Mouse (Mus musculus): ENCODE data around the gene Phf10. TPM values are rescaled to one million over a fixed set of nuclear protein-coding genes. Genes with fewer than 3 reads are reported as not detected.
"Not testable (repeated sequence)": the region's sequence is repeated elsewhere in the genome, so short reads cannot be mapped to it uniquely, and the experiment has no call there.

Gene Phf10
- total RNA-seq (2022), result 10 to 100 TPM; 48.0 to 54.9 (median 50.7) TPM

- DNase-seq (ENCODE audit: low spot score in 2 of 2), result peak in 1 of 2 experiments; percentile 8
Observed at GRCm38 (mm10) chr17:14960951-14961556, at the start of gene Phf10. Gene Phf10 (minus strand): TSS chr17:14961273.

DNA sequence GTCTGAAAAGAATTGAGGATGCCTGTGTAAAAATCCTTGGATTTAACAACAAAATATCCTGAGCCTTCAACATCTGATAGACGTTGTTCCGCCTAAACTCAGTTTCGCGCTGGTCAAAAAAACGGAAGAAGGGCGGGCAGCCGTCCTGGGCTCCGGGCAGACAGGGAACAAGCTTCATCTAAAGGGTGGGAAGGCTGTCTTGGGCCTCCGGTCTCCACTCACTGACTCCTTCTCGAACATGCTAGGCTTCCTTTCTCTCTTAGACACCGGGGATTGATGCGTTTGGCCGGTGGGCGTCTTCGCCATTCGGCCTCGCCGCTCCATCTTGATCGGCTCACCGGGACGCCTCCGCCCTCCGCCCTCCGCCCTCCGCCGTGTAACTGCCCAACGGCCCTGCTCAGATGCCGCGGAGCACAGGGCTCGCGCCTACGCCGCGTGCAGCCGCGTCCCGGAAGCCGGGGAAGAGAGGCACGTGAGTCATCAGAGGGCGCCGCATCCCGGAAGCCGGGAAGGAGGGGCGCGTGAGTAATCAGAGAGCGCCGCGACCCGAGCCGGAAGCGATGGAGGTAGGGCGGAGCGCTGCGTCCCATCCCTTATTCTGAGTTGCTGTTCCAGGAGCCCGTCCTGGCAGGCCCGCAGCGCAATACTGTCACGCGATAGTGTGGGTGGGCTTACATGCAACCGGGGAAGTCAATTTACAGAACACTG lies 48.8 kb upstream of the Phf10 start, which contains the start of gene Gm3435:
Gene Gm3435, plus strand, starts transcription at position 471 of the 708 bp plus-strand sequence.
- not testable (repeated sequence) for DNase-seq (ENCODE audit: low spot score in 2 of 2)

DNA sequence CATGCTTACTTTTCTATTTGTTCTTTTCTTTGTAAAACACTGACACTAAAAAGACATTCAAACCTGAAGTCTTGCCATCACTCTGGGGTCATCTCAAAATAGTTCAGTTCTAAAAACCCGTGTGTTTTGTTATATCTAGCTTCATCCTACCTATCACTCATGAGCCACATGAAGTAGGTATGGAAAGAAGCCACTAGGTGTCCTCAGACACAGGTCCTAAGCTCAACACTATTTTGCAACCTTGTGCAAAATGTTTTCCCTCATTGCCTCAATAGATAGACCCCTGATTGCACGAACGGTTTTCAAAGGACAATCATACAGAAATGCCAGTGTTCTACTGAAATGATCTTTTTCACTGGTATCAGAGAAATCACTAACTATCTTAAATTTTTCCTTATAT lies 48.0 kb upstream of the Phf10 start:
- DNase-seq (ENCODE audit: low spot score in 2 of 2), result not testable (repeated sequence)

DNA sequence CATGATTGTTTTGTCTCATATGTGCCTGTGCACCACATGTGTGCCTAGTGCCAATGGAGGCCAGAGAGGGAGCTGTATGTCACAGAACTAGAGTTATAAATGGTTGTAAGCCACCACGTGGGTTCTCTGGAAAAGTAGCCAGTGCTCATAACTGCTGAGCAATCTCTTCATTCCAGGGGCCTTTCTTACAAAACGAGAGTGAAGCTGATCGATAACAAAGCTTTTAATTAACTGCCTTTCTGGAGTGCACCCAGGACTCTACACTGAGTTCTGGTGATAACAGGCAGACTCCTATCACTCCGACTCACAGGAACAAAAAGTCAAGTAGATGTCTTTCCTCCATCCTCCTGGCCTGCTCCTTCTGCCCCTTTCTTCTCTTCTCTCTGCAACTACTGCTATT lies 39.0 kb upstream of the Phf10 start:
- not testable (repeated sequence) for DNase-seq (ENCODE audit: low spot score in 2 of 2)

GRCm38 (mm10) chr17:14994140-14994539 lies 33.1 kb upstream of the Phf10 start:
- DNase-seq (ENCODE audit: low spot score in 2 of 2), result not testable (repeated sequence)

GRCm38 (mm10) chr17:14993139-14993832 lies 32.2 kb upstream of the Phf10 start:
- DNase-seq (ENCODE audit: low spot score in 2 of 2), result not testable (repeated sequence)

GRCm38 (mm10) chr17:14992522-14993138 lies 31.6 kb upstream of the Phf10 start:
- not testable (repeated sequence) for DNase-seq (ENCODE audit: low spot score in 2 of 2)

DNA sequence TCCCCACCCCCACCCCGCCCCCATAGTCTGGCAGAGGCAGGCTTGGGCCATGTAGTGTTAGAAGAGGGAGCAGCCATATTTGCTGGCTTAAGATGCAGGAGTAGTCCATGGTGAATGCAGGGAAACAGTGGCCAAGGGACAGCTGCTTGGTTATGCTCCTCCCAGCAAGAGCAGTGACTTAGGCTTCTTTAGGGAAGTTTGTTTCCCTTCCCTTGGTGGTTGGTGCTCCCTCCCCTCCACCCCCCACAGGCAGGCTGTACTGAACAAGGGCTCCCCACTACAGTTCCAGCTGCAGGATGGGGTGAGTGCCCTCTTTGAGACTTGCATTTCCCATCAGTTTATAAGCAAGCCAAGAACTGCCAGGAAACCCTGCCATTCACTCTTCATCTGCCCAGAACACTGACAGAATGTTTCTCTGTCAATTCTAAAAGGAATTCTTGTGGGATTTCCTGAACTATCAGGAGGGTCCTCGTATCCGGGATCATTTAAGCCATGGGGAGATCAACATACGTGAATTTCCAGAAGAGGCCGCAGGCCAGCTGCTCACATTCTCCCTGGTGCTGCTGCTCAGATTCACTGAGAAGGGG lies 29.1 kb upstream of the Phf10 start:
- not testable (repeated sequence) for DNase-seq (ENCODE audit: low spot score in 2 of 2)

DNA sequence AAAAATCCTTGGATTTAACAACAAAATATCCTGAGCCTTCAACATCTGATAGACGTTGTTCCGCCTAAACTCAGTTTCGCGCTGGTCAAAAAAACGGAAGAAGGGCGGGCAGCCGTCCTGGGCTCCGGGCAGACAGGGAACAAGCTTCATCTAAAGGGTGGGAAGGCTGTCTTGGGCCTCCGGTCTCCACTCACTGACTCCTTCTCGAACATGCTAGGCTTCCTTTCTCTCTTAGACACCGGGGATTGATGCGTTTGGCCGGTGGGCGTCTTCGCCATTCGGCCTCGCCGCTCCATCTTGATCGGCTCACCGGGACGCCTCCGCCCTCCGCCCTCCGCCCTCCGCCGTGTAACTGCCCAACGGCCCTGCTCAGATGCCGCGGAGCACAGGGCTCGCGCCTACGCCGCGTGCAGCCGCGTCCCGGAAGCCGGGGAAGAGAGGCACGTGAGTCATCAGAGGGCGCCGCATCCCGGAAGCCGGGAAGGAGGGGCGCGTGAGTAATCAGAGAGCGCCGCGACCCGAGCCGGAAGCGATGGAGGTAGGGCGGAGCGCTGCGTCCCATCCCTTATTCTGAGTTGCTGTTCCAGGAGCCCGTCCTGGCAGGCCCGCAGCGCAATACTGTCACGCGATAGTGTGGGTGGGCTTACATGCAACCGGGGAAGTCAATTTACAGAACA lies 17.4 kb upstream of the Phf10 start, which contains the start of the genes 9030025P20Rik and Gm3417:
Gene 9030025P20Rik, plus strand, starts transcription at position 107 of the 677 bp plus-strand sequence.
Gene Gm3417, minus strand, starts transcription at position 429 of the 677 bp plus-strand sequence.
- DNase-seq (ENCODE audit: low spot score in 2 of 2), result not testable (repeated sequence)

DNA sequence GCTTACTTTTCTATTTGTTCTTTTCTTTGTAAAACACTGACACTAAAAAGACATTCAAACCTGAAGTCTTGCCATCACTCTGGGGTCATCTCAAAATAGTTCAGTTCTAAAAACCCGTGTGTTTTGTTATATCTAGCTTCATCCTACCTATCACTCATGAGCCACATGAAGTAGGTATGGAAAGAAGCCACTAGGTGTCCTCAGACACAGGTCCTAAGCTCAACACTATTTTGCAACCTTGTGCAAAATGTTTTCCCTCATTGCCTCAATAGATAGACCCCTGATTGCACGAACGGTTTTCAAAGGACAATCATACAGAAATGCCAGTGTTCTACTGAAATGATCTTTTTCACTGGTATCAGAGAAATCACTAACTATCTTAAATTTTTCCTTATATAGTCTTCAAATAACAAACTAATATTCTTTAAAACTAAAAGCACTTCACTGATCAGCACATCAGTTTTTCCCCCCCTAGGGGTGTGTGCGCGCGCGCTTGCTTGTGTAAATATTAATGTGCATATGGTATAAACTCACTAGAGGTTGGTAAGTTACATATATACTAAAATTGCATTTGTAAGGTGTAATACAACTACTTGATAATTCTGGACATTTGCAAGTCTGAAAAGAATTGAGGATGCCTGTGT lies 16.8 kb upstream of the Phf10 start:
- not testable (repeated sequence) for DNase-seq (ENCODE audit: low spot score in 2 of 2)

DNA sequence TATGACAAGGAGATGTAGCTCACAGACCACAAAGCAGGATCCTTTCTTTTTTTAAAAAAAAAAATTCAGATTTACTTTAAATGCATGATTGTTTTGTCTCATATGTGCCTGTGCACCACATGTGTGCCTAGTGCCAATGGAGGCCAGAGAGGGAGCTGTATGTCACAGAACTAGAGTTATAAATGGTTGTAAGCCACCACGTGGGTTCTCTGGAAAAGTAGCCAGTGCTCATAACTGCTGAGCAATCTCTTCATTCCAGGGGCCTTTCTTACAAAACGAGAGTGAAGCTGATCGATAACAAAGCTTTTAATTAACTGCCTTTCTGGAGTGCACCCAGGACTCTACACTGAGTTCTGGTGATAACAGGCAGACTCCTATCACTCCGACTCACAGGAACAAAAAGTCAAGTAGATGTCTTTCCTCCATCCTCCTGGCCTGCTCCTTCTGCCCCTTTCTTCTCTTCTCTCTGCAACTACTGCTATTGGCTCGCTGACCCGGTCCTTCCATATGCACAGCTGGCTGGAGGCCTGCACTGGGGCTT lies 7.4 kb upstream of the Phf10 start:
- DNase-seq (ENCODE audit: low spot score in 2 of 2), result not testable (repeated sequence)

DNA sequence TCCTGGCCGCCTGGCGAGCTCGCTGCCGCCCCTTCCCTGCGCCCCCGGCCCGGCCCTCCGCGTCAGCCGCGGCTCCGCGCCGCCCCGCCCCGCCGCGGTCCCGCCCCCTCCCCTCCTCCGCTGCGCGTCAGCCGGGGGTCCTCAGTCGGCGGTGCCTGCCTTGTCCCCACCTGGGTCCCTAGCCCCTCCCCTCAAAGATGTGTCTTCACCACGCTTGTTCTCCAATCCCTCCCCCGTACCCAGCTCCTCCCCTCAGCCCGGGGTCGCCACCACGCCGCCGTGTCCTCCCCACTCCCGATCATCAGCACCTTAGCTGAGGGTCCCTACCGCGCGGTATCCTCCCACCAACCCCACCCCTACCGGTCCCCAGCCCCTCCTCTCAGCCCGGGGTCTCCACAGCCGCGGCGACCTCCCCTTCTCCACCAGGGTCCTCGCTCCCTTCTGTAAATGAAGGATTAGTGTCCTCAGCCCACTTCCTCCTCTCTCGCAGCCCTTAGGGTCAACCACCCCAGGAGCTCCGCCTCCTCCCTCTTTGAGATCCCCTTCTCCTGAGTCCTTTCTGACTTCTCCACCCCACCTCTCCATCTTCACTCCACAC lies 583 bp upstream of the Phf10 start:
- DNase-seq (ENCODE audit: low spot score in 2 of 2), result not testable (repeated sequence)

GRCm38 (mm10) chr17:14960520-14960919 lies 553 bp downstream of the Phf10 start:
- DNase-seq (ENCODE audit: low spot score in 2 of 2), result peak in 1 of 2 experiments; percentile 8

DNA sequence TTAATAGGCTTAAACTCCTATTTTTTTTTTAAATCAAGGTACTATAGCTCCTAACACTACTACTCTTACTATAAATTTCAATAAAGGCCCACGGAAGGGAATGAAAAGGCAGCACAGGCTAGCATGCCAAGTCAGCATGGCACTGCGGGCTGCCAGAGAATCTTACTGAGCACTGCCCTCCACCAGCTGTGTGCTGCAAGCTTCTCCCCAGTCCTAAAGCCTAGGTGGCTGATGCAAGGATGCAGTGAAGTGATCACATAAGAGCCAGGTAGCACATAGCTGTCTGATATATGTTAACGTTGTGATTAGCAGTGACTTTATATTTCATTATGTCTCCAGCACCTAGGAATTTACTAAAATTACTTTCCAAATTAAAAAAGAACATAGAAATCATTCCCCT lies 1.1 kb downstream of the Phf10 start:
- no peak for DNase-seq (ENCODE audit: low spot score in 2 of 2)

GRCm38 (mm10) chr17:14958686-14959327 lies 2.3 kb downstream of the Phf10 start:
- no peak for DNase-seq (ENCODE audit: low spot score in 2 of 2)

DNA sequence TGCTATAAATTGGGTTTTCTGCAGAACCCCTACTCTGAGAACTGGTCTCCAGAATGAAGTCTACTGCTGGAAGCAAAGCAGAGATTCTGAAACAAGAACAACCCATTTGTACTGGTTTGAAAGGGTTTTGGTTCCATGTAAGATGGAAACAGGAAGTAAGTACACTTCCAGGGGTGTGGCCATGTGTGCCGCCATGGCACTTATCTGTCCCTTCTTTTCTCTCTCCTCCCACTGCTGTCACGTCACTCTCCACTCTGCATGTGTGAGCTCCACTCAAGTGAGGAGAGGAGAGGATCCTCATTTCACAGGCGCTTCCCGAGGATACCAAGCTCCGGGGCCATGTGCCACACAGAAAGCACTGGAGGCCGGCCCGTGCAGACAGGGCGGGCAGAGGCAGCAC lies 7.6 kb downstream of the Phf10 start:
- no peak for DNase-seq (ENCODE audit: low spot score in 2 of 2)

DNA sequence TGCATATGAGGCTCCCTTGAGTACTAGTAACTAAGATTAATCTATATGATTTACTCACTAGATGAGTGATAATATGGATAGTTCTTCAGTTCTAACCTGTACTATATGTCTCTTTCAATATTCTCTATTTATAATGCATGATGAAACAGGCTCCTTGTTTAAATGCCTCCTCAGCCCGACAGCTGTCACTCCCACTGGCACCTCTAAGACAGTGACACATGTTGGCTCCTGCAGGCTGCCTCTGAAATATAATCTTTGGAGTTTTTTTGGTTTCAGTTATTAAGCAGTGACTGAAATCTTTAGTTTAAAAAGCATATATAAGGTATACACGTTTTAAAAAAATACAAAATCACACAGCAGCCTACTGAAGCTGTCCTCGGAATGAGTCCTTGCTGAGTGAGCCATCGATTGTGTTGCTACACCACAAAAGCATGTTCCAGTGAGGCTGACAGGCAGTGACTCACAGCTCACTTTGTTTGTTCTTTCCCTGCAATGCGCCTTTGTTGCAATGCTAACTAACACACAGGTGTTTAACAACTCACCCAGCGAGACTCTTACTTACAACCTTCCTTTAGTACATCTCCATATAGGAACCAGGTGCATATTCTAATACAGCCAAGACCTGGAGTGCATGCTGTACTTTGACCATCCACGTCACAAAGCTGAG lies 11.8 kb downstream of the Phf10 start:
- DNase-seq (ENCODE audit: low spot score in 2 of 2), result no peak

GRCm38 (mm10) chr17:14944551-14944950 lies 16.5 kb downstream of the Phf10 start:
- DNase-seq (ENCODE audit: low spot score in 2 of 2), result no peak

Measured in left cerebral cortex, adult 8-10 months (tissue).